Mouse (Mus musculus) forebrain, embryonic 16.5 days (tissue): ENCODE measurements around the gene 1300017J02Rik. TPM values are rescaled to one million over a fixed set of nuclear protein-coding genes. Genes with fewer than 3 reads are reported as not detected.

ENCODE experiments used
- ATAC-seq: fragments of 200-750 bp; cut with Nextera tagmentation; 2 replicates; pipeline ENCODE4 v1.8.0; 2017; ENCODE audit warnings: mild to moderate bottlenecking, moderate library complexity
- H3K27ac ChIP-seq: fragments of 300-500 bp; sonication (generic); 2 replicates; pipeline ENCODE4 v1.5.1; 2014; ENCODE audit warnings: low read length, control low read depth
- H3K27me3 ChIP-seq: fragments of 300-500 bp; sonication (generic); replicated peaks from 2 replicates; pipeline ENCODE4 v1.6.1; 2014; ENCODE audit warnings: low read length; ENCODE audit not compliant: control insufficient read depth, insufficient read depth
- H3K36me3 ChIP-seq: fragments of 300-500 bp; sonication (generic); 2 replicates; pipeline ENCODE4 v1.6.1; 2014; ENCODE audit not compliant: control insufficient read depth, insufficient read depth
- H3K4me1 ChIP-seq: fragments of 300-500 bp; sonication (generic); replicated peaks from 2 replicates; pipeline ENCODE4 v1.6.1; 2014; ENCODE audit warnings: low read length; ENCODE audit not compliant: control insufficient read depth, insufficient read depth
- H3K4me2 ChIP-seq: fragments of 300-500 bp; sonication (generic); 2 replicates; pipeline ENCODE4 v1.6.1; 2014; ENCODE audit warnings: mild to moderate bottlenecking, low read length, control low read depth
- H3K4me3 ChIP-seq: fragments of 300-500 bp; sonication (generic); replicated peaks from 2 replicates; pipeline ENCODE4 v1.5.1; 2014; ENCODE audit warnings: mild to moderate bottlenecking, low read length, control low read depth
- H3K9ac ChIP-seq: fragments of 300-500 bp; sonication (generic); replicated peaks from 2 replicates; pipeline ENCODE4 v1.6.1; 2014; ENCODE audit warnings: low read depth, low read length, control low read depth
- H3K9me3 ChIP-seq: fragments of 300-500 bp; sonication (generic); 2 replicates; pipeline ENCODE4 v1.6.1; 2016; ENCODE audit warnings: low read length; ENCODE audit not compliant: control insufficient read depth
- WGBS: fragments of 180-500 bp; shearing (Covaris S2); extraction: QIAGEN DNeasy Blood & Tissue Kit; methylation state at CpG from one replicate; pipeline ENCODE4 v1.1.7; 2014; 5-methylcytosine and 5-hydroxymethylcytosine counted together
- polyA plus RNA-seq: library from polyadenylated mRNA; unstranded; fragments of >200 nt; fragmentation: Nextera tagmentation; extraction: Ambion mirVana; gene quantifications from 2 replicates; pipeline ENCODE4 v1.2.1, GENCODE M21; 2015

Gene 1300017J02Rik
- polyA plus RNA-seq, 1 experiment from 2014 or later = 1.1 TPM

- WGBS = 8% methylated on average over 16 of the region's 16 CpGs
- ATAC-seq = peak; percentile 88
- peak overlapping the region; percentile 18 for H3K4me3 ChIP-seq
- H3K9me3 ChIP-seq = no peaks in the 10 kb centered on the region
- H3K27ac ChIP-seq = no peak overlapping the region
- no peak overlapping the region for H3K9ac ChIP-seq
- peak overlapping the region; percentile 54 for H3K4me2 ChIP-seq
- H3K27me3 ChIP-seq = no peaks in the 10 kb centered on the region
- H3K4me1 ChIP-seq = 0 out of 2 replicates have a peak, but pooled peaks cover 2% of the 10 kb centered on the region
- H3K36me3 ChIP-seq = no peaks in the 10 kb centered on the region
Measured at GRCm38 (mm10) chr9:103207846-103208245, 97.0 kb downstream of the 1300017J02Rik start.

- WGBS = 91% methylated on average over 5 of the region's 5 CpGs
- Histone ChIP-seq H3K36me3 (no peaks in the 10 kb centered on the region), H3K4me1 (peaks cover 7% of the 10 kb centered on the region), H3K4me2 (no peak overlapping the region), H3K27me3 (no peaks in the 10 kb centered on the region), H3K9me3 (no peaks in the 10 kb centered on the region), H3K4me3 (no peak overlapping the region), H3K27ac (no peak overlapping the region), H3K9ac (no peak overlapping the region)
- ATAC-seq = no peak
Measured at GRCm38 (mm10) chr9:103205786-103206185, 99.1 kb downstream of the 1300017J02Rik start.

- under 1% methylated on average over 45 of the region's 45 CpGs for WGBS
- peak; percentile 100 for ATAC-seq
- H3K4me1 ChIP-seq = peaks cover 5% of the 10 kb centered on the region
- H3K9ac ChIP-seq = peak within 1 kb of the TSS; percentile 80
- peak within 1 kb of the TSS; percentile 53 for H3K4me2 ChIP-seq
- peak within 1 kb of the TSS; percentile 91 for H3K4me3 ChIP-seq
- H3K9me3 ChIP-seq = no peaks in the 10 kb centered on the region
- peak within 1 kb of the TSS; percentile 67 for H3K27ac ChIP-seq
- H3K36me3 ChIP-seq = peaks cover 11% of the 10 kb centered on the region; the same call in 1 of the 2 replicates
- no peaks in the 10 kb centered on the region for H3K27me3 ChIP-seq
Measured at GRCm38 (mm10) chr9:103201561-103202260, 103.2 kb downstream of the 1300017J02Rik start, which contains the start of gene Srprb. TSS of gene Srprb (minus strand) at chr9:103202137.

Other genes starting within 250 kb of the 1300017J02Rik start
- gene Rab6b, start 193.3 kb downstream of the 1300017J02Rik start, polyA plus RNA-seq = 63.6 and 77.9 TPM in 2 replicates
- gene Srprb, start 102.9 kb downstream of the 1300017J02Rik start, polyA plus RNA-seq = 52.5 and 55.9 TPM in 2 replicates
- gene Gm20425, start 74.8 kb downstream of the 1300017J02Rik start, polyA plus RNA-seq = 2.0 TPM in 1 of 2 replicates, not detected in the other
- gene Trf, start 74.6 kb downstream of the 1300017J02Rik start, polyA plus RNA-seq = 29.6 and 31.3 TPM in 2 replicates
- gene Topbp1, start 133 bp upstream of the 1300017J02Rik start, polyA plus RNA-seq = 33.0 and 43.9 TPM in 2 replicates
- gene Cdv3, start 60.8 kb upstream of the 1300017J02Rik start, polyA plus RNA-seq = 82.8 and 113 TPM in 2 replicates
- gene Bfsp2, start 175.3 kb upstream of the 1300017J02Rik start, polyA plus RNA-seq = 0.90 and 1.1 TPM in 2 replicates